Mouse (Mus musculus): ENCODE measurements around the gene Slc11a1. TPM values are rescaled to one million over a fixed set of nuclear protein-coding genes. Genes with fewer than 3 reads are reported as not detected.

Slc11a1 gene
- total and polyA plus RNA-seq, 3 experiments, result 0.11 TPM; not detected in 2

DNA sequence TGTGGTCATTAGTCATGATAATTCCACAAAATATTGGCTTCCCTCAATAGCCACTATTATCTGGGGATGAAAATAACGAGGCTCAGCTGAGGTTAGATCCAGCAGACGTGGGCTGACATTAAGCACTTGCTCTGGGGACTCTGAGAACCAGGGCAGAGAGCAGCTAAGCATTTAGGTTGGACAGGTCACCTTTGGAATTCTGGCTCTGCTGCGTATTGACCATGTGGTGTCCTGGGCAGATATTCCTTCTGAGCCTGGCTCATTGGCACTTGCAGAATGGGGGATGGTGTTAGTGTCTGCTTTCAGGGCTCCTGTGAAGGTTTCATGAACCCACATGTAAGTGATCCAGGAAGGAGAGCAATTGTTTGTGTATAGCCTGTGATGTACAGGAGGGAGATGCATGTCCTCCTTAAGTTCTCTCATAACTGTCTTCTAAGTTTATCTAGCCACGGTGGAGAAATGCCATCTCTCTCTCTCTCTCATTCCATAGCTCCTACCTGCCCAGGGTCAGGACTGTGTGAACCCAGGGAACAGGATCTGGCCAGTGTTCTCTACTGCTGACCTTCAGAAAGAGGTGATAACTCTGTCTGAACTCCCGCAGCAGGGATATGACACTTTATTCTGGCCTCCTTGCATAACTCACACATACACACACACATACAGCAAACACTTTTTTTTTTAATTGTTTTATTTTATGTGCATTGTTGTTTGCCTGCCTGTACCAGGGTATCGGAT is 39.4 kb upstream of the Slc11a1 start:
- H3K27ac ChIP-seq (ENCODE audit: control insufficient read depth, low read depth, low read length), result no peak overlapping the region

DNA sequence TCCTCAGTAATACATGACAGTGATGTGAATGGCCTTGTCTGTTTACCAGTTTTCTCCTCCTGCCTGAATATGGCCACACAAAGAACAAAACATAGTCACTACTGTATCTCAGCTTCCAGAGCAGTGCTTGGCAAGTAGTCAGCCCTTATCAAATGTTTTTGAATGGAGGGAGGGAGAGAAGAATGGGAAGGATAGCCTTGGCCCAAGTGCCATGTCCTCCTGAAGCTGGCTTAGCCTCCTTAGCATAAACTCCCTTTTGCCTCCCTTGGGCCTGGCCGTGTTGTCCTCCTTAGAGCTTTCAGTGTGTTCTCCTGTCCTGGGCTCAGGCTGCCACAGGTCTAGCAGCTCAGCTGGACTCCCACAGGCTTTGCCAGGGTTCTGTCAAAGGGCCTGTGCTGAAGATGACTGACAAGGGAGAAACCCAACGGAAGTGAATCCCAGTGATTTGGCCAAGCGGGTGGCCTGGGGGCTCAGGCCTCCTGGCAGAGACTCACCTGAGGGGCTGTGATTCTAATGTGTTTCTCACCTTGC is 37.7 kb upstream of the Slc11a1 start:
- Histone ChIP-seq H3K79me2 (ENCODE audit: control insufficient read depth, insufficient read depth, low read length, poor library complexity) (no peaks in the 10 kb centered on the region), H3K36me3 (ENCODE audit: control insufficient read depth in 1 of 2, insufficient read depth in 2 of 2, low read length in 2 of 2) (no peaks in the 10 kb centered on the region), H3K4me1 (ENCODE audit: control insufficient read depth in 1 of 2, insufficient read depth in 2 of 2, low read length in 2 of 2) (peaks cover 2 to 4% of the 10 kb centered on the region in 2 experiments; a peak in 1 of 4 replicates), H3K27me3 (ENCODE audit: control insufficient read depth in 1 of 2, insufficient read depth in 2 of 2, low read length in 2 of 2) (no peaks in the 10 kb centered on the region), H3K27ac (ENCODE audit: control insufficient read depth, low read depth, low read length) (no peak overlapping the region), H3K9ac (ENCODE audit: control insufficient read depth, low read depth, low read length, poor library complexity, severe bottlenecking) (no peak overlapping the region), H3K9me3 (replicated peaks; ENCODE audit: insufficient read depth, low read length) (no peaks in the 10 kb centered on the region), H3K4me3 (ENCODE audit: control insufficient read depth in 1 of 2, insufficient read depth in 1 of 2, low read depth in 2 of 2, low read length in 2 of 2) (no peak overlapping the region)
- TF ChIP-seq MYC (IDR thresholded peaks at IDR 0.05; ENCODE audit: low read depth, low read length), result no peak
- TF ChIP-seq POLR2AphosphoS2 (IDR thresholded peaks at IDR 0.05; ENCODE audit: low read length), result no peak
- no peak for TF ChIP-seq MAFK (IDR thresholded peaks at IDR 0.05; ENCODE audit: borderline replicate concordance, low read depth, low read length)
- TF ChIP-seq CHD2 (IDR thresholded peaks at IDR 0.05; ENCODE audit: low read length), result no peak
- no peak for DNase-seq (ENCODE audit: low read depth, low spot score)

More for the DNA sequence above, 39.4 kb upstream of the Slc11a1 start:
- H3K4me1 ChIP-seq (ENCODE audit: control insufficient read depth in 1 of 2, insufficient read depth in 2 of 2, low read length in 2 of 2), result peaks cover 8 to 19% of the 10 kb centered on the region in 2 experiments
- no peaks in the 10 kb centered on the region for H3K27me3 ChIP-seq (ENCODE audit: control insufficient read depth in 1 of 2, insufficient read depth in 2 of 2, low read length in 2 of 2)
- no peaks in the 10 kb centered on the region for H3K79me2 ChIP-seq (ENCODE audit: control insufficient read depth, insufficient read depth, low read length, poor library complexity)
- no peak overlapping the region for H3K9ac ChIP-seq (ENCODE audit: control insufficient read depth, low read depth, low read length, poor library complexity, severe bottlenecking)
- H3K4me3 ChIP-seq (ENCODE audit: control insufficient read depth in 1 of 2, insufficient read depth in 1 of 2, low read depth in 2 of 2, low read length in 2 of 2), result no peak overlapping the region
- H3K36me3 ChIP-seq (ENCODE audit: control insufficient read depth in 1 of 2, insufficient read depth in 2 of 2, low read length in 2 of 2), result peaks cover 0 to 13% of the 10 kb centered on the region in 2 experiments; a peak in 2 of 4 replicates
- no peak for DNase-seq (ENCODE audit: low read depth, low spot score)
- TF ChIP-seq ELF1 (IDR thresholded peaks at IDR 0.05; ENCODE audit: low read depth, low read length) (no peak), KAT2A (conservative IDR thresholded peaks at IDR 0.05; ENCODE audit: low read depth, low read length) (no peak), MAX (IDR thresholded peaks at IDR 0.05; ENCODE audit: low read length) (no peak), HCFC1 (IDR thresholded peaks at IDR 0.05; ENCODE audit: low read depth, low read length) (no peak), ZNF384 (IDR thresholded peaks at IDR 0.05; ENCODE audit: low read depth, low read length) (no peak), GATA1 (IDR thresholded peaks at IDR 0.05; ENCODE audit: low read depth, low read length) (no peak), MYB (IDR thresholded peaks at IDR 0.05; ENCODE audit: low read depth, low read length) (no peak), TBP (IDR thresholded peaks at IDR 0.05; ENCODE audit: low read depth, low read length) (no peak), MAZ (IDR thresholded peaks at IDR 0.05; ENCODE audit: low read depth, low read length) (no peak), TAL1 (IDR thresholded peaks at IDR 0.05; ENCODE audit: low read length) (no peak), MEF2A (IDR thresholded peaks at IDR 0.05; ENCODE audit: extremely low read depth, insufficient replicate concordance, low read depth, low read length, poor library complexity, severe bottlenecking) (no peak), POLR2A (IDR thresholded peaks at IDR 0.05; ENCODE audit: control insufficient read depth in 1 of 2, insufficient read depth in 1 of 2, low read depth in 1 of 2, low read length in 2 of 2, poor library complexity in 1 of 2) (no peak), NRF1 (IDR thresholded peaks at IDR 0.05; ENCODE audit: insufficient read depth, low read depth, low read length, poor library complexity, severe bottlenecking) (no peak), ETS1 (IDR thresholded peaks at IDR 0.05; ENCODE audit: low read depth, low read length) (no peak), USF1 (IDR thresholded peaks at IDR 0.05; ENCODE audit: low read depth, low read length) (no peak), JUND (IDR thresholded peaks at IDR 0.05; ENCODE audit: low read depth, low read length) (no peak), MYC (IDR thresholded peaks at IDR 0.05; ENCODE audit: low read depth, low read length) (no peak)
- no peaks in the 10 kb centered on the region for H3K9me3 ChIP-seq (replicated peaks; ENCODE audit: insufficient read depth, low read length)
